Mouse (Mus musculus): ENCODE results near the gene Rnf31.

Rnf31 gene

GRCm38 (mm10) chr14:55603633-55604576 is 12.4 kb downstream of the Rnf31 start:
- in situ Hi-C loops (cut with MboI; ENCODE audit: low sequenced_read_pairs): no loop called here

- in situ Hi-C loops (cut with MboI; ENCODE audit: low sequenced_read_pairs): no loop called here
Measured at GRCm38 (mm10) chr14:55604823-55605222, 13.3 kb downstream of the Rnf31 start.

- in situ Hi-C loops (cut with MboI; ENCODE audit: low sequenced_read_pairs): no loop called here
Measured at GRCm38 (mm10) chr14:55605743-55606459, 14.4 kb downstream of the Rnf31 start.

GRCm38 (mm10) chr14:55608339-55608738 is 16.8 kb downstream of the Rnf31 start:
- in situ Hi-C loops (cut with MboI; ENCODE audit: low sequenced_read_pairs): no loop called here

- in situ Hi-C loops (cut with MboI; ENCODE audit: low sequenced_read_pairs): no loop called here
Measured at GRCm38 (mm10) chr14:55613346-55613745, 21.8 kb downstream of the Rnf31 start.

- in situ Hi-C loops (cut with MboI; ENCODE audit: low sequenced_read_pairs): no loop called here
Measured at GRCm38 (mm10) chr14:55614565-55615178, 23.2 kb downstream of the Rnf31 start.

- in situ Hi-C loops (cut with MboI; ENCODE audit: low sequenced_read_pairs): no loop called here
Measured at GRCm38 (mm10) chr14:55615876-55616275, 24.4 kb downstream of the Rnf31 start.

GRCm38 (mm10) chr14:55616844-55617243 is 25.3 kb downstream of the Rnf31 start:
- in situ Hi-C loops (cut with MboI; ENCODE audit: low sequenced_read_pairs): no loop called here

- in situ Hi-C loops (cut with MboI; ENCODE audit: low sequenced_read_pairs): no loop called here
Measured at GRCm38 (mm10) chr14:55617822-55618221, 26.3 kb downstream of the Rnf31 start, which contains the start of gene Rec8. Gene Rec8, plus strand, starts transcription at chr14:55618037.

GRCm38 (mm10) chr14:55618486-55619195 is 27.1 kb downstream of the Rnf31 start:
- in situ Hi-C loops (cut with MboI; ENCODE audit: low sequenced_read_pairs): no loop called here

GRCm38 (mm10) chr14:55628077-55628827 is 36.7 kb downstream of the Rnf31 start:
- in situ Hi-C loops (cut with MboI; ENCODE audit: low sequenced_read_pairs): no loop called here

- in situ Hi-C loops (cut with MboI; ENCODE audit: low sequenced_read_pairs): no loop called here
Measured at GRCm38 (mm10) chr14:55629312-55629711, 37.8 kb downstream of the Rnf31 start.

GRCm38 (mm10) chr14:55634874-55635522 is 43.5 kb downstream of the Rnf31 start:
- in situ Hi-C loops (cut with MboI; ENCODE audit: low sequenced_read_pairs): no loop called here

GRCm38 (mm10) chr14:55635523-55636007 is 44.1 kb downstream of the Rnf31 start, which contains the start of gene Ipo4:
Gene Ipo4, minus strand, starts transcription at chr14:55635957.
- in situ Hi-C loops (cut with MboI; ENCODE audit: low sequenced_read_pairs): no loop called here

- in situ Hi-C loops (cut with MboI; ENCODE audit: low sequenced_read_pairs): no loop called here
Measured at GRCm38 (mm10) chr14:55637795-55638194, 46.3 kb downstream of the Rnf31 start, which contains the start of gene Gm49378. Gene Gm49378, minus strand, starts transcription at chr14:55637895.

GRCm38 (mm10) chr14:55640816-55641215 is 49.3 kb downstream of the Rnf31 start:
- in situ Hi-C loops (cut with MboI; ENCODE audit: low sequenced_read_pairs): no loop called here

- in situ Hi-C loops (cut with MboI; ENCODE audit: low sequenced_read_pairs): no loop called here
Measured at GRCm38 (mm10) chr14:55641291-55641690, 49.8 kb downstream of the Rnf31 start.

- in situ Hi-C loops (cut with MboI; ENCODE audit: low sequenced_read_pairs): no loop called here
Measured at GRCm38 (mm10) chr14:55642679-55643059, 51.2 kb downstream of the Rnf31 start.
